Mouse (Mus musculus): Measurements from ENCODE around the gene Fmr1.
"Not testable (repeated sequence)": the region's sequence is repeated elsewhere in the genome, so short reads cannot be mapped to it uniquely, and the experiment has no call there.

The Fmr1 gene

GRCm38 (mm10) chrX:68678333-68678740 lies at the start of gene Fmr1:
Gene Fmr1 (plus strand): TSS chrX:68678541.
- DNase-seq: peak; percentile 94 to 96

GRCm38 (mm10) chrX:68641603-68642002 lies 36.7 kb upstream of the Fmr1 start:
- no peak for DNase-seq

- DNase-seq: no peak
These were observed 33.0 kb upstream of the Fmr1 start for GRCm38 (mm10) chrX:68645154-68645919.

GRCm38 (mm10) chrX:68677508-68677907 lies 833 bp upstream of the Fmr1 start:
- no peak for DNase-seq

- peak in 1 of 2 experiments; percentile 15 for DNase-seq
These were observed 610 bp downstream of the Fmr1 start for GRCm38 (mm10) chrX:68678815-68679486.

- no peak for DNase-seq
These were observed 6.4 kb downstream of the Fmr1 start for GRCm38 (mm10) chrX:68684706-68685105.

GRCm38 (mm10) chrX:68691936-68692335 lies 13.6 kb downstream of the Fmr1 start:
- not testable (repeated sequence) for DNase-seq

GRCm38 (mm10) chrX:68736902-68737301 lies 58.6 kb downstream of the Fmr1 start:
- no peak for DNase-seq

GRCm38 (mm10) chrX:68740088-68740487 lies 61.7 kb downstream of the Fmr1 start:
- no peak for DNase-seq

- DNase-seq: no peak
These were observed 83.3 kb downstream of the Fmr1 start, which contains the start of gene Fmr1nb for GRCm38 (mm10) chrX:68761606-68762005. Gene Fmr1nb (plus strand): TSS chrX:68761839.

All from thymus, adult 18-20 months (tissue).